Mouse (Mus musculus) C2C12 (cell line): ENCODE results near the gene Akr7a5.

Experiments
- CTCF ChIP-seq: IDR thresholded peaks from one replicate; pipeline ENCODE4 v1.5.1; 2011; ENCODE audit not compliant: control insufficient read depth, insufficient read depth, insufficient read length
- MAX ChIP-seq: IDR thresholded peaks from one replicate; pipeline ENCODE4 v1.6.1; 2011; ENCODE audit warnings: mild to moderate bottlenecking, control low read depth
- MYOD1 ChIP-seq: IDR thresholded peaks from one replicate; pipeline ENCODE4 v1.6.1; 2011; ENCODE audit warnings: low read depth; ENCODE audit not compliant: control insufficient read depth, insufficient read length
- USF1 ChIP-seq: IDR thresholded peaks from one replicate; pipeline ENCODE4 v1.6.1; 2011; ENCODE audit warnings: low read depth, mild to moderate bottlenecking, control low read depth, moderate library complexity

DNA sequence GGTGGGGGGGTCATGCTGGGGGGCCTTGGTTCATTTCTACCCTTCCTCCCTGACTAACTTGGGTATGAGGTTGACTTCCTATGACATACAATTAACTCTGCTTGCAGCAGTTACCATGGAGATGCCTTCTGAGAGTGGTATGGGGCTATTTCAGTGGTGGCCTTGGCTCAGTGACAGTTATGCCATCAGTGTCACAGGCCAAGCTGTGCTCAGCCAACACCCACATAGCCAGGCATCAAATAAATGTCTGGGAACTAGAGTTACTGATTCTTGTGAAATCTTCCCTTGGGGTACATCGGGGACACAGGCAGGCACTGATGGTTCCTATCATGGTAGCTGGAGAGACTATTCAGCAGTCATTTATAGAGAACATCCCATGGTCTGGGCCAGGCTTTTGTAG lies 42.3 kb upstream of the Akr7a5 start:
- TF ChIP-seq CTCF: no peak
- TF ChIP-seq MYOD1: no peak
- TF ChIP-seq USF1: no peak
- no peak for TF ChIP-seq MAX
